Comparison of ENCODE assay signal across 9 mouse cellular contexts in the genomic region with DNA sequence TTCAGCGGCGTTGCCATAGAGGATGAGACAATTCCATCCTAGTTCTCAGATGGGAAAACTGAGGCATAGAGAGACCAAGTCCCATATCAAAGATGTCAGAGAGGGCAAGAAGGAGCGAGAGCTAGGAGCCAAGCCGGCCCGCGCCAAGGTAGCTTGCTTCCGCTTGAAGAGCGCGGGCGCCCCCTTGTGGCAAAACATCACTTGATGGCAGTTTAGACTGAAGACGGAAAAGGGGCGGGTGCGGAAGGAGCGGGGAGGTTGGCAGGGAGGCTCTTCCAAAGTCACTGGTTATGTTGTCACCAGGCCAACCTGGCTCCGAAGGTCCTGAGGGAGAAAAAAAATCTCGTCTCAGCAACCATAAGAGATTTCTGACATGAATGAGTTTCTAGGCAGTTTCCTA. TPM values are rescaled to one million over a fixed set of nuclear protein-coding genes. Genes with fewer than 3 reads are reported as not detected.
DNase-seq lines count a peak whose midpoint lies in the region; ATAC-seq and TF ChIP-seq lines count a peak whose summit lies in the region.
"Had no signal": no experiment of that assay in that cellular context is flagged by ENCODE, and none has a peak within 500 bp of the region (broad histone marks: within the 10 kb centered on the region; RNA-seq: fewer than 3 reads in every experiment).

No protein-coding gene starts in this region.

- H3K4me3 ChIP-seq in embryonic facial prominence, embryonic 11.5 days (ENCODE audit: low read depth, low read length), result no peak overlapping the region
- H3K4me3 ChIP-seq in liver, postnatal 0 days (ENCODE audit: low read depth, low read length), result no peak overlapping the region
- H3K4me3 ChIP-seq in olfactory bulb, adult 2 months (ENCODE audit: insufficient read depth, low read depth, low read length), result no peak overlapping the region
- H3K4me3 ChIP-seq: liver, embryonic 15.5 days had no signal

- no peak overlapping the region for H3K9ac ChIP-seq in embryonic facial prominence, embryonic 11.5 days (replicated peaks; ENCODE audit: low read length)
- H3K9ac ChIP-seq in liver, postnatal 0 days (replicated peaks), result no peak overlapping the region
- H3K9ac ChIP-seq: liver, embryonic 15.5 days had no signal

- H3K36me3 ChIP-seq in embryonic facial prominence, embryonic 11.5 days (replicated peaks; ENCODE audit: control insufficient read depth, insufficient read depth, low read depth, low read length), result no peaks in the 10 kb centered on the region
- H3K36me3 ChIP-seq in liver, postnatal 0 days (replicated peaks; ENCODE audit: insufficient read depth, low read length), result no peaks in the 10 kb centered on the region
- H3K36me3 ChIP-seq: liver, embryonic 15.5 days had no signal

- DNase-seq in CD4-positive, CD25-positive, alpha-beta regulatory T cell, adult 2 months (ENCODE audit: low read depth, low spot score), result peak; percentile 94
- DNase-seq in adrenal gland, postnatal 25 days, result peak; percentile 92
- DNase-seq in embryonic facial prominence, embryonic 11.5 days (ENCODE audit: low spot score), result peak; percentile 95
- peak; percentile 72 for DNase-seq in heart, adult 8-10 months (ENCODE audit: low spot score)
- peak; percentile 89 to 94 for DNase-seq in kidney, postnatal 25 days
- DNase-seq in liver, postnatal 0 days, result peak; percentile 92
- peak; percentile 91 for DNase-seq in thymus, postnatal 0 days (ENCODE audit: low spot score)

- peak; percentile 97 for TF ChIP-seq CTCF in liver, postnatal 0 days (IDR thresholded peaks at IDR 0.05; ENCODE audit: low read depth)
- TF ChIP-seq CTCF in olfactory bulb, adult 2 months (IDR thresholded peaks at IDR 0.05; ENCODE audit: insufficient read depth, low read depth, low read length), result peak; percentile 97

- no peaks in the 10 kb centered on the region for H3K9me3 ChIP-seq in embryonic facial prominence, embryonic 11.5 days (replicated peaks; ENCODE audit: control insufficient read depth, low read length)
- H3K9me3 ChIP-seq in liver, postnatal 0 days (ENCODE audit: low read length), result no peaks in the 10 kb centered on the region
- H3K9me3 ChIP-seq: liver, embryonic 15.5 days had no signal

- H3K4me1 ChIP-seq in embryonic facial prominence, embryonic 11.5 days (ENCODE audit: control insufficient read depth, insufficient read depth, low read length), result no peaks in the 10 kb centered on the region
- no peaks in the 10 kb centered on the region for H3K4me1 ChIP-seq in liver, postnatal 0 days (ENCODE audit: insufficient read depth)
- H3K4me1 ChIP-seq in olfactory bulb, adult 2 months (ENCODE audit: control insufficient read depth, insufficient read depth, low read length), result no peaks in the 10 kb centered on the region; the same call in 1 of the 2 replicates
- H3K4me1 ChIP-seq: liver, embryonic 15.5 days had no signal

- ATAC-seq in embryonic facial prominence, embryonic 11.5 days (replicated peaks; ENCODE audit: insufficient number of reproducible peaks, low FRiP score, low TSS enrichment, low read depth), result no peak
- no peak for ATAC-seq in liver, postnatal 0 days

- no peak for TF ChIP-seq POLR2A in olfactory bulb, adult 2 months (IDR thresholded peaks at IDR 0.05; ENCODE audit: insufficient read depth, low read depth, low read length)

- 2% methylated on average over 16 of the region's 16 CpGs for WGBS in embryonic facial prominence, embryonic 11.5 days
- 2% methylated on average over 16 of the region's 16 CpGs for WGBS in liver, postnatal 0 days (ENCODE audit: insufficient replicate concordance)
- WGBS in olfactory bulb, adult 2 months, result 2% methylated on average over 16 of the region's 16 CpGs

- no peak for TF ChIP-seq EP300 in liver, postnatal 0 days (IDR thresholded peaks at IDR 0.05; ENCODE audit: low read depth)

- H3K27me3 ChIP-seq in embryonic facial prominence, embryonic 11.5 days (ENCODE audit: control insufficient read depth, insufficient read depth, low read length), result peaks cover 4% of the 10 kb centered on the region; the same call in 1 of the 2 replicates
- peaks cover 11% of the 10 kb centered on the region; the same call in 1 of the 2 replicates for H3K27me3 ChIP-seq in liver, postnatal 0 days (ENCODE audit: insufficient read depth, low read length)

- no peak overlapping the region for H3K4me2 ChIP-seq in embryonic facial prominence, embryonic 11.5 days (ENCODE audit: low read depth, low read length)
- no peak overlapping the region for H3K4me2 ChIP-seq in liver, postnatal 0 days (ENCODE audit: low read depth, low read length)
- H3K4me2 ChIP-seq: liver, embryonic 15.5 days had no signal

- no peak overlapping the region for H3K27ac ChIP-seq in embryonic facial prominence, embryonic 11.5 days (replicated peaks; ENCODE audit: low read depth, low read length)
- no peak overlapping the region for H3K27ac ChIP-seq in liver, postnatal 0 days (ENCODE audit: low read depth)
- H3K27ac ChIP-seq in olfactory bulb, adult 2 months (ENCODE audit: insufficient read depth, low read depth, low read length), result no peak overlapping the region
- H3K27ac ChIP-seq: liver, embryonic 15.5 days had no signal

RNA-seq across cellular contexts. Expression of a gene that starts 27.7 kb away (rescaled TPM):
- total RNA-seq in adrenal gland, postnatal 25 days (2021), result 19.1 and 25.0 TPM in 2 replicates
- 22.9 and 27.0 TPM in 2 replicates for polyA plus RNA-seq in embryonic facial prominence, embryonic 11.5 days (2014; fragmentation: Nextera tagmentation; extraction: Ambion mirVana)
- 10 to 100 TPM; 18.9 to 25.9 (median 21.1) TPM for total RNA-seq in heart, adult 8-10 months (2022)
- 6.8 and 6.9 TPM in 2 replicates for polyA plus RNA-seq in liver, postnatal 0 days (2015; fragmentation: Nextera tagmentation; extraction: Ambion mirVana)
- polyA plus RNA-seq in olfactory bulb, adult 2 months (2012; ENCODE audit: insufficient read depth, insufficient read length, low replicate concordance, missing spikeins), result not detected in 2 replicates
- polyA plus RNA-seq in thymus, postnatal 0 days (2015; fragmentation: Nextera tagmentation; extraction: Ambion mirVana), result 24.0 and 24.7 TPM in 2 replicates
